Comparison of ENCODE assay signal across 9 mouse cellular contexts in genomic region chr3:127554723-127555122, GRCm38 (mm10). TPM values are rescaled to one million over a fixed set of nuclear protein-coding genes. Genes with fewer than 3 reads are reported as not detected.
A peak's percentile ranks its signal among the peaks of the same experiment; 100 is the strongest.
DNase-seq lines count a peak whose midpoint lies in the region; ATAC-seq and TF ChIP-seq lines count a peak whose summit lies in the region.
"Had no signal": no experiment of that assay in that cellular context is flagged by ENCODE, and none has a peak within 500 bp of the region (broad histone marks: within the 10 kb centered on the region; RNA-seq: fewer than 3 reads in every experiment).

No protein-coding gene starts in this region.

- WGBS in heart, embryonic 12.5 days, result 62% methylated on average over 5 of the region's 5 CpGs
- WGBS in liver, embryonic 15.5 days (ENCODE audit: insufficient replicate concordance), result 60% methylated on average over 5 of the region's 5 CpGs

- H3K4me1 ChIP-seq in heart, embryonic 12.5 days (replicated peaks), result peaks cover 12% of the 10 kb centered on the region
- H3K4me1 ChIP-seq in embryonic fibroblast, embryonic 13.5 days (ENCODE audit: control insufficient read depth, insufficient read depth, low read length), result peaks cover 5% of the 10 kb centered on the region; the same call in 1 of the 2 replicates
- H3K4me1 ChIP-seq in liver, embryonic 15.5 days (replicated peaks), result peaks cover 26% of the 10 kb centered on the region

- ATAC-seq in heart, embryonic 12.5 days (ENCODE audit: insufficient number of reproducible peaks, low FRiP score), result no peak
- ATAC-seq in liver, embryonic 15.5 days (ENCODE audit: insufficient read depth), result no peak

- no peaks in the 10 kb centered on the region for H3K9me3 ChIP-seq in heart, embryonic 12.5 days (replicated peaks)
- no peaks in the 10 kb centered on the region for H3K9me3 ChIP-seq in liver, embryonic 15.5 days (replicated peaks)

- peaks cover 23% of the 10 kb centered on the region for H3K36me3 ChIP-seq in heart, embryonic 12.5 days
- H3K36me3 ChIP-seq in C2C12 (ENCODE audit: control insufficient read depth, insufficient read depth), result peaks cover 32% of the 10 kb centered on the region
- peaks cover 39% of the 10 kb centered on the region for H3K36me3 ChIP-seq in liver, embryonic 15.5 days (replicated peaks)

- H3K79me2 ChIP-seq in C2C12 (ENCODE audit: control insufficient read depth, insufficient read depth), result peaks cover 44% of the 10 kb centered on the region

- TF ChIP-seq CTCF in C2C12 (IDR thresholded peaks at IDR 0.05; ENCODE audit: control insufficient read depth, insufficient read depth, insufficient read length), result no peak
- TF ChIP-seq CTCF in embryonic fibroblast, embryonic 13.5 days (IDR thresholded peaks at IDR 0.05; ENCODE audit: borderline replicate concordance, insufficient read depth, low read length), result no peak

- H3K4me3 ChIP-seq in heart, embryonic 12.5 days, result peak overlapping the region; percentile 31
- H3K4me3 ChIP-seq in C2C12 (ENCODE audit: insufficient read depth, poor library complexity, severe bottlenecking), result peak overlapping the region; percentile 93
- peak overlapping the region; percentile 45 for H3K4me3 ChIP-seq in embryonic fibroblast, embryonic 13.5 days (ENCODE audit: insufficient read depth, low read length)
- peak overlapping the region; percentile 74 for H3K4me3 ChIP-seq in liver, embryonic 15.5 days (replicated peaks)

- no peak overlapping the region for H3ac ChIP-seq in C2C12 (ENCODE audit: control insufficient read depth, insufficient read length, low read depth)

- H3K79me3 ChIP-seq in C2C12 (ENCODE audit: low read depth), result peaks cover 24% of the 10 kb centered on the region

- no peaks in the 10 kb centered on the region for H3K27me3 ChIP-seq in heart, embryonic 12.5 days (replicated peaks)
- no peaks in the 10 kb centered on the region for H3K27me3 ChIP-seq in C2C12 (ENCODE audit: control insufficient read depth, insufficient read depth, insufficient read length)
- H3K27me3 ChIP-seq in liver, embryonic 15.5 days, result no peaks in the 10 kb centered on the region

- no peak for DNase-seq in heart, adult 9 months (ENCODE audit: low spot score in 2 of 2)
- no peak for DNase-seq in ovary, adult 18-20 months (ENCODE audit: low spot score)
- DNase-seq in cerebellum, adult 8-10 months, result no peak
- DNase-seq in urinary bladder, postnatal 25 days (ENCODE audit: low spot score), result no peak
- DNase-seq: lung, postnatal 14 days had no signal

- no peak for TF ChIP-seq POLR2A in embryonic fibroblast, embryonic 13.5 days (IDR thresholded peaks at IDR 0.05; ENCODE audit: low read depth, low read length)

- no peak overlapping the region for H3K9ac ChIP-seq in heart, embryonic 12.5 days
- peak overlapping the region; percentile 13; the same call in 1 of the 2 replicates for H3K9ac ChIP-seq in liver, embryonic 15.5 days

- H3K27ac ChIP-seq in heart, embryonic 12.5 days (ENCODE audit: poor library complexity, severe bottlenecking), result no peak overlapping the region
- no peak overlapping the region for H3K27ac ChIP-seq in embryonic fibroblast, embryonic 13.5 days (ENCODE audit: insufficient read depth, low read length)
- no peak overlapping the region for H3K27ac ChIP-seq in liver, embryonic 15.5 days (replicated peaks)

- peak overlapping the region; percentile 52 for H3K4me2 ChIP-seq in heart, embryonic 12.5 days
- peak overlapping the region; percentile 69 for H3K4me2 ChIP-seq in liver, embryonic 15.5 days

TF ChIP-seq in C2C12, 6 proteins besides CTCF, POLR2A, EP300 and RAD21:
- TF ChIP-seq MYOD1 (IDR thresholded peaks at IDR 0.05; ENCODE audit: control insufficient read depth, insufficient read length, low read depth) (no peak), CEBPB (IDR thresholded peaks at IDR 0.05; ENCODE audit: low read depth) (no peak), MAX (IDR thresholded peaks at IDR 0.05) (no peak), FOSL1 (IDR thresholded peaks at IDR 0.05; ENCODE audit: insufficient read depth, low read length, poor library complexity, severe bottlenecking) (no peak), MYOG (IDR thresholded peaks at IDR 0.05; ENCODE audit: control insufficient read depth, extremely low read depth, insufficient read length) (no peak)

RNA-seq across cellular contexts. Expression of gene Zgrf1, which starts 1.4 kb away (rescaled TPM):
- 9.9 and 10.0 TPM in 2 replicates for polyA plus RNA-seq in heart, embryonic 12.5 days (2016; fragmentation: Nextera tagmentation; extraction: Ambion mirVana)
- polyA plus RNA-seq in C2C12 (2012; fragmentation: generic; extraction: Trizol), result 1.6 TPM
- 6.7 and 9.0 TPM in 2 replicates for polyA plus RNA-seq in embryonic fibroblast, embryonic 13.5 days (2011; ENCODE audit: insufficient read length, low read depth, missing spikeins)
- 3.8 and 4.3 TPM in 2 replicates for polyA plus RNA-seq in liver, embryonic 15.5 days (2015; fragmentation: Nextera tagmentation; extraction: Ambion mirVana)

RNA-seq across cellular contexts. Expression of gene Larp7, which starts 1.6 kb away (rescaled TPM):
- 61.2 and 62.6 TPM in 2 replicates for polyA plus RNA-seq in heart, embryonic 12.5 days (2016; fragmentation: Nextera tagmentation; extraction: Ambion mirVana)
- 17.4 TPM for polyA plus RNA-seq in C2C12 (2012; fragmentation: generic; extraction: Trizol)
- polyA plus RNA-seq in embryonic fibroblast, embryonic 13.5 days (2011; ENCODE audit: insufficient read length, low read depth, missing spikeins), result 36.8 and 42.6 TPM in 2 replicates
- polyA plus RNA-seq in liver, embryonic 15.5 days (2015; fragmentation: Nextera tagmentation; extraction: Ambion mirVana), result 20.3 and 27.3 TPM in 2 replicates

RNA-seq across cellular contexts. Expression of gene Ank2, which starts 55.6 kb away (rescaled TPM):
- polyA plus RNA-seq in heart, embryonic 12.5 days (2016; fragmentation: Nextera tagmentation; extraction: Ambion mirVana), result 42.5 and 45.7 TPM in 2 replicates
- 3.5 TPM for polyA plus RNA-seq in C2C12 (2012; fragmentation: generic; extraction: Trizol)
- polyA plus RNA-seq in embryonic fibroblast, embryonic 13.5 days (2011; ENCODE audit: insufficient read length, low read depth, missing spikeins), result 39.5 and 53.8 TPM in 2 replicates
- 6.6 and 7.9 TPM in 2 replicates for polyA plus RNA-seq in liver, embryonic 15.5 days (2015; fragmentation: Nextera tagmentation; extraction: Ambion mirVana)

Comparison
In these comparisons a context has a peak if more than half of its experiments do, and no peak if none do; other contexts are left out.
1. H3K4me3 ChIP-seq: peak in every context shown above with its lines; median percentile 93 in C2C12; 74 in liver, embryonic 15.5 days; 45 in embryonic fibroblast, embryonic 13.5 days; 31 in heart, embryonic 12.5 days.